Mouse (Mus musculus) liver (tissue): Measurements from ENCODE around the gene Tob1.
A peak's percentile ranks its signal among the peaks of the same experiment; 100 is the strongest.

Source experiments
- DNase-seq: peaks from one replicate; pipeline ENCODE4 v3.0.0-alpha.2; 2020; ENCODE audit warnings: mixed read lengths

Gene Tob1

DNA sequence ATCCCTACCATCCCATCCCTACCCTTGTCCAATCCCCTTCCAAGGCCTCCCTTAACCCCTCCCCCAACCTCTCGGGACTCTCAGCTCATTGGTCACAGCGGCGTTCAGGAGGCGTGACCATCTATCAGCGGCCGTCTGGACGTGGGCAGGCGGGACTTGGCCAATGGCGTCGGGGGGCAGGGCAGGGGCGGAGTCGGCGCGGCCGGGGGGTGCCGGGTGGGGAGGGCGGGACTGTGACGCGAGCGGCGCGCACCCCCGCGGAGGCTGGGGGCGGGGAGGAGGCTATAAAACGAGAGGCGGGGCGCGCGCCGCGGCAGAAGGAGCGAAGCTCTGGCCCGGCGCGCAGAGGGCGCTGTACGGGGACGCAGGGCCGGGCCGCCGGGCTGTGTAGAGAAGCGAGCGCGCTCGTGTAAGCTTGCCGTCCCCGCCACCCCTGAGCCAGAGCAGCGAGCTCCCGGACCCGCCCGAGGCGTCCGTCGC, at the start of gene Tob1:
TSS of gene Tob1 (plus strand) at position 331 of the 480 bp plus-strand sequence.
- DNase-seq = peak; percentile 100

DNA sequence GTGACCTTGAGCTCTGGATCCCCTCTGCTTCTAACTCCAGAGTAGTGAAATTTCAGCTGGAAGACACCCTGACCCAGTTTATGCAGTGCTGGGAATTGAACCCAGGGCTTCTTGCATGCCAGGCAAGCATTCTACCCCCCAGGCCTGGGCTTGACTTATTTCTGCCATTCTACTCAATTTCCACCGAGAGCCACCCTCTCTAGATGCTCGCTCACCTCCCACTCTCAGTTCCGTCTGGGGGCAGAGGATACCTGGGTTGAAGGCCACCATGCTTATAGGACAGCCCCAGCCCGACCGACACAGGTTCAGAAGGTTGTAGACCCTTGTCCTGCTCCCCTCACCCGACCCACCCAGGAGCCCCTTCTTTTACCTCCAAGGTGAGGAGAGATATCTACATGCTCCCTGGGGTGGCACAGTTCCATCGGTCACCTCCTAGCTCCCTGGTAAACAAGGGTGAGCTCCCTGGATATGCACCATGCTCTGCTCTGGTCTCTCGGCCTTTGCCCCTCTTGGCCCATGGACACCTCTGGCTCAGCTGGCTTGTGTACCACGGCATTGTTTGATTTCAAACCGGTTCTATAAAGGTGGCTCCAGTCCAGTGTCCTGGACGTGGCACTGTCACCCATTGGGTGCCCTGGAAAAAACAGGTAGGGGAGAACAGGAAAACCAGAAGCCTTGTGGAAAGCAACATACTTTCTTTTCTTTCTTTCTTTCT, 49.2 kb upstream of the Tob1 start:
- no peak for DNase-seq

DNA sequence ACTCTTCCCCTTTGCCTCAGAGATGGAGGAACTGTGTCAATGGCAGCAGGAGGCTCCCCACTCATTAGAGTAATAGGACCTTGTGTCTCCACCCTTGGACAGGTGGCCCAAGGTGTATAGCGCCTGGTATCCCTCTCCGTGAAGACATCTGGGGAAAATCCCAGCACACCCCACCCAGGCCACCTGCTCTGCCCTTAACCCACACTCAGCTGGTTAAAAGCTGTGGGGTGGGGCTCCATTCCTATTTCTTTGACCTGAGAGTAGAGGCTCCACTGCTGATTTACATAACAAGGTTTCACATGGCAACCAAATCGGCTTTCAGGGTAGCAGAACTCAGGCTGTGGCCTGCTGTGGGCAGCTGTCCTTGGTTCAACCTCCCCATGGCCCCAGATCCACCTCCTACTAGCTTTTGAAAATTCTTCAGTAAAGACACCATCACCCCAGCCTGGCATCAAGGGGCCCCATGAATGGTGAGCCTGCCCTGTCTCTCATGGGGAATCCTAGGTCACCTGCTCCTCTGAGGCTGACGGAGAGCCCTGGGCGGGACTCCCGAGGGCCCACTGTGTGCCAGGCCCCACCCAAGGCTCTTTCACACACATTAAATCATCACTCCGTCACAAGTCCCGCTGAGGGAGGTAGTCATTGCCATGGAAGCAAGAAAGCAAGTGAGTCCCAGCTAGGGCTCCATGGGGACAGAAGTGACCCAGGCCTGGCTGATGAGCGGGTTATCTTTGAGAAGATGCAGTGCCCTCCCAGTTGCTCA, 48.1 kb upstream of the Tob1 start:
- DNase-seq = no peak

DNA sequence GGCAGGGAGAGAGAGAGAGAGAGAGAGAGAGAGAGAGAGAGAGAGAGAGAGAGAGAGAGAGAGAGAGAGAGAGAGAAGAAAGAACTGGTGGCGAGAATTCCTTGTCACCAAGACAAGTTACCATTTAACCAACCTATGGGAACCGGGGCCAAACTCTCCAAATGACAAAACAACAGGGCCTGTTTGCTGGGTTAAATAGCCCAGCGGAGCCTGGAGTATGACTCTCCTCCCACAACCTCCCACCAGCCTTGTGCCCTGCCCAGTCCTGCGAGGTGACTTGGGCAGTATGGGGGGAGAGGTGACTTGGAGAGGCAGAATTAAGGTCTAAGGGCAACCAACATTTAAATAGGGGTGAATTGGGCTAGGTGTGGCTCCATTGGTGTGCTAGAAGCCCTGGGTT, 45.5 kb upstream of the Tob1 start:
- no peak for DNase-seq

DNA sequence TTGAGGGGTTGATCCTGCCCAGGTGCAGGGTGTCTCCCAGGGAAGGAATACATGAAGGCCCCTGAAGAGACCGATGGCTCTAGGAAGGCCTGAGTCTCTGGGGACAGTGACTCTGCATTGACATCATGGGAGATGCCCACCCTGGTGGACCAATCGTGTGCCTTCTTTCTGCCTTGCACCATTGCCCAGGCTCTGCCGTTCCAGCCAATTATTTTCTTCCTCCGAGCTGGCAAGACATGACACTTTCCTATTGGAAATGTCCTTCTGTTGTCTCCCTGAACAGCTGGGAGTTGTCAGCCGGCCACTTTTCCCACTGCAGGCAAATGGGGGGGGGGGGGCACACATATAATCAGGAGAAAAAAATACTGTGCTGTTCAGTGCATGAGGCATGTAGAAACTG, 43.0 kb upstream of the Tob1 start:
- DNase-seq = no peak

DNA sequence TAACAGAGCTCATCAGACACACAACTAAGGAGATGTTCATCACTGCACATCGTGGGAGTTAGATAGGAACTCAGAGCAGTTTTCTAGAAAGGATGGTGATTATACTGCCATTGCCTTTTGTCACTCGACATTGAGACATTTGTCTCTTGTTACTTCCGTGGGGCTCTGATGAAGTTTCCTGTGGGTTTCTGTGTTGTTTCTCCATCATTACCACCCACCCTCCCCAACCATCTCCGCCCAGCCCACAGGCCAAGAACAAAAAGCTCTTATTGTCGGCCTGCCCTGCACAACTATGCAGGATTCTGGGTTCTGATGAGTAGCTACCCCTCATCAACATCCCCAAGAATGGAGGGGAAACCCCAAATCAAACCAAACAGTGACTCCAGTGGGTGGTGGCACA, 41.7 kb upstream of the Tob1 start:
- DNase-seq = no peak

DNA sequence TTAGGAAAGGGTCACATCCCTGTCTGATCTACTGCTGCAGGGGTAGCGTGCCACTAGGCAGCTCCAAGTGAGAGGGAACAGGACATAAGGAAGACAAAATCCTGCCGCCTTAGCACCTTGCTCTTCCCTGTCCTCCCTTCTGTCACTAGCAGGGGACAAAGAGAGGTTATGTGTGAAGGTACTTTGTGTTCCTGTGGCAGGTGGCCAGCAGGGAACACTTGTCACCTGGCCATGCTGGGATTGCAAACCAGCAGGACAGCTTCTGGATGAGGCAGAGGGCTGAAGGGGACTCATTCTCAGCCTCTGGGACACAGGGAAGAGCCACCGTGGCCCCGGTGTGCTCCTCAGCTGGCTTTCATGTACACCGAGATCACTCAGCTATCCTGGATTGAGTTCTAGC, 39.6 kb upstream of the Tob1 start:
- DNase-seq = no peak

DNA sequence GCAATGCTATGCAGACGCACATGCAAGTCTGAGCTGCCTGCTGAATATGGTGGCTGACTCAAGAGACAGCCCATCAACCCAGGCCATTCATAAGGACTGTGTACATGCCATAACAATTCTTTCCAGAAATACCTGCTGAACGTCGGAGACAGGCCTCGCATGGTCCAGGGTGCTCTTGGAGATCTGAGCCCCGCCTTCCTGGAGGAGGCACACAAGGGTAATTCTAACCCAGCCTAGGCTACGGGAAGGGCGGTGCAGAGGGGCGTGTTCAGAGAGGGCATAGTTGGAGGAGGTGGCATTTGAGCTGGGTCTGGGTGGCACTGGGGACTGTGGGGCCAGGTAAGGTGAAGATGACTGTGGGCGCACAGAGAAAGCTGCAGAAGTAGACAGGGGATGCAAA, 39.1 kb upstream of the Tob1 start:
- DNase-seq = peak; percentile 14

DNA sequence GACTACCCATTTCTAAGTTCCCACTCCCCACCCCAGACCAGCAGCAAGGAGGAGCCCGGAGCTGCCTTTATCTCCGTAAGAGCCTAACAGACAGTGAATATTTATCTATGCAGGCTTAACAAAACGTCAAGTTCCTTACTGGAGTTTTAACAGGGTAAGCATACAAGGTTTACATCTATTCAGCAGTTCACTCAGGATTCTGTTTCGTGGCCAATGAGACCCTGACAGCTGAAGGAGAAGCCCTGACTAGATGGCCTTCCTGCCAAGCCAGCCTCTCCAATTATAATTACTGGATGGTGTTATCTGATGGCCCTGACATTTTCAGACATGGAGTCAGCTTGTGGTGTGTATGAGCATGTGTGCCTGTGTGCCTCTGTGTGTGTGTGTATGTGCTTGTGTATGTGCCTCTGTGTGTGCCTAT, 37.5 kb upstream of the Tob1 start:
- DNase-seq = no peak

DNA sequence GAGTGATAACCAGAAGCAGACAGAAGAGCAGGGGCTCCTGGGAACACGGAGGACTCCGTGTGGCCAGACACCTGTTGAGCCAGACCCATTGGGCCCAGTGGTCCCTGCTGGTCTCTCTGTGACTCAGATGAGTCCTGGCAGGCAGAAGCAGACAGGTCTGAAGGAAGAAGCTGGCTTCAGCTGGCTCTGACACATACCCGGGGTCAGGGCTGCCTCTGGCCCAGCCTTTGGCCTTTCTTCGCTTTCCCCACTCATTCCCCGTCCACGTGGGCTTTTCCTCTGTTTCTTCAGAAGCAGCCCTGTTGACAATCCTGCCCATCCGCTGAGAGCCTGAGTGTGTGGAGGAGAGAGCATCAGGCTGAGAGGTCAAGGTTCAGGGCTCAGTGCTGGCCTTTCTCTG, 36.0 kb upstream of the Tob1 start:
- DNase-seq = no peak

DNA sequence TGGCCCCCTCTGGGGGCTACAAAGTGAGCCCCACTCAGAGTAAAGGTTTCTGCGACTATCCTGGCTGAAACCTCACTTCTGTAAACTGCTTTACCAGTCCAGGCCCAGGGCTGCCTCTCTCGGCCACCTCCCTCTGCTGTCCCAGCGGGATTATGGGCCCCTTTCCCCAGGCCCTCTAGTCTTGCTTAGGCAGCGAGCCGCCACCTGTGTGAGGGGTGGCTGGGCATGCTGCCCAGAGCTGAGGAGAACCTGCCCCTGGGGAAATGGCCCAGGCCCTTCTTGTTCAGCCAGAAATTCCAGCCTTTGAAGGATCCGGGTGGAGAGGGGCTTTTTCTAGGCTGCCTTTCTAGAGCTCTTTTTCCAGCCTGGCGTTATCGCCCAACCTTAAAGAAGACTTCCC, 35.6 kb upstream of the Tob1 start:
- DNase-seq = no peak

DNA sequence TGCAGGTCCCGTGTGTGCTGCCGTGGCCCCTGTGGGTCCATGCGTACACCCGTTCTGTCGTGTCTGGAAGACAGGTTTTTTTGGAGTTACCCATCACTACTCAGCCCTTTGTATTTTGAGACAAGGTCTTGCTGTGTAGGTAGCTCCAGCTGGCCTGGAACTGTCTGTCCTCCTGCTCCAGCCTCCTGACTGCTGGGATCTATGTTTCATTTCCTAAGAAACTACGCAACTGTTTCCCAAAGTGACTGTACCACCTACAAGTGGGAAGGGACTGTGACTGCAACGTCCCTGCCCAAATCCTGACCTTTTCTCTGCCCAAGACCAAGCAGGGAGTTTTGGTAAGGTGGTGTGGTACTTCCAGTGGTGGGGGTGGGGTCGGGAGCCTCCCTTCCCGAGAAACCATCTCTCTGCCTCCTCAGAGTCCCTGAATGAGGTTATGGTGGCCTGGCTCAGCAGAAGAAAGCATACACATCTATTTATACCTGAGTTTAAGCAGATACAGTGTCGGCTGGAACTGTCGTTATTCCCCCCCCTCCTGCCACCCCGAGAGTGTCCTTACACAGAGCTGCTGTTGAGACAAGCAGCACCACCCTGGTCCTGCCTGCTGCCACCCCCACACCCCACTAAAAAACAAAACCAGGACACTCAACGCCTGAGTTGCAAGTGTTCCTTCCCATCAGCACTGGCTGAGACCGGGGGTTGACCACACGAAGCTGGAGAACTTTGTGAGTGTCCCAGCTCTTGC, 33.2 kb upstream of the Tob1 start:
- DNase-seq = no peak

DNA sequence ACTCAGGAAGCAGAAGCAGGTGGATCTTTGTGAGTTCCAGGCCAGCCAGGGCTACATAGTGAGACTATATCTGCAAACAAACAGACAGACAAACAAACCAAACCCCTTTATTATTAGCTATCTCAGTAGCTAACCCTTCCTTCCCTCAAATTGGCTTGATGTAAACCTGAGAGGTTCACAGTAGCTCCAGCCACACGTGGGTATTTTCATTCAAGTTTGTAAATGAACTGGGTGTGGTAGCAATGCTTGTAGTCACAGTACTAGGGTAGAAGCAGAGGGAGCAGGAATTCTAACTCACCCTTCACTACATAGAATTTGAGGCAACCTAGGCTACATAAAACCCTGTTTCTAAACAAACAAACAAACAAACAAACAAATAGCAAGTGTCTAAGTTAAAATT, 31.5 kb upstream of the Tob1 start:
- DNase-seq = no peak

DNA sequence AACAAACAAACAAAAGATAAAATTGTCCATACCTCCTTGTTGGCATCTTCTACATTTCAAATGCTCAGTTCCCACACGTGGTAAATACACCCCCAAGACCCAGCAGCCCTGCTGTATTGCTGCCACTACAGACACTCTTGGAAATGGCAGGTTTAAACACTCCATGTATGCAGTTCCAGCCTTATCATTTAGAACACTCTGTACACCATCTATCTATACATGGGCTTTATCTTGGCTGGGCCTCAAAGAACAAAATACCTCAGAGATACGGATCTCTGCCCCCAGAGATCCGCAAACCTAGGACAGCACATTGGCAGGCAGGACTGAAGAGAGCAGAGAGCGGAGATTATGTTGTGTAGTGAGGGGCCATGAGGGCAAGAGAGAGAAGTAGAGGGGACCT, 31.1 kb upstream of the Tob1 start:
- no peak for DNase-seq

DNA sequence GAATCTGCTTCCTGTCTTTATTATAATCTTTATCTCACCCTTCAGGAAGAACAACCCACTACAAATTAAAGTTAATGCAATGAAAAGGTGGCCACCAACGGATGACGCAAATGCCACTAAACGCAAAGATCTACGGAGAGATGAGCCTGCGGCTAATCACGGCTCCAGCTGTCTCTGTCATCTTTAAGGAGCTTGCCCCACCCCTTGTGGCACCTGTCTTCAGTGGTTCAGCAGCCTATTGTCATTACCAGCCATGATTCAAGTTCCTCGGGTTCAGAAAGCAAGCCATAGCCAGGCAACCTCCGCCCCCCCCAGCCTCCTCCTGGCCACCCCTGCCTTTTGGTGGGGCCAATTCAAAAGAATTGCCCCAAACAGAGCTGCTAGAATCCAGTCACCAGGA, 29.6 kb upstream of the Tob1 start:
- DNase-seq = no peak

DNA sequence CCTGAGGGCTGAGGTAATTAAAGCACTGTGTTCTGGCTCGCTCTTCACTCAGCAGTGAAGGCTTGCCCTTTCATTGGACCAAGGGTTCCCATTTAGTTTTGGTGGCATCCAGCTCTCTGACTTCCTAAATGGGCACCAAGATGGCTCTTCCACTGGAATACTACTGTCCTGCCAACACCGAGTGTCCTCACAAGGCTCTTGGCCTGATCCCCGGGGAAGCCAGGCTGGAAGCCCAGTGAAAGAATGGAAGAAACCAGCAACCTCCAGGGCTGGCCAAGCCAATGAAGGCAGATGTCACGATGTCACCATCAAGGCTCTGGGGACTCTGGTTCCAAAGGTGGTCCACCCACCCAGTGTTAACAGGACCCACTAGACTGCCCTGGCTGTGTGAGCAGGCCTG, 28.5 kb upstream of the Tob1 start:
- DNase-seq = no peak

DNA sequence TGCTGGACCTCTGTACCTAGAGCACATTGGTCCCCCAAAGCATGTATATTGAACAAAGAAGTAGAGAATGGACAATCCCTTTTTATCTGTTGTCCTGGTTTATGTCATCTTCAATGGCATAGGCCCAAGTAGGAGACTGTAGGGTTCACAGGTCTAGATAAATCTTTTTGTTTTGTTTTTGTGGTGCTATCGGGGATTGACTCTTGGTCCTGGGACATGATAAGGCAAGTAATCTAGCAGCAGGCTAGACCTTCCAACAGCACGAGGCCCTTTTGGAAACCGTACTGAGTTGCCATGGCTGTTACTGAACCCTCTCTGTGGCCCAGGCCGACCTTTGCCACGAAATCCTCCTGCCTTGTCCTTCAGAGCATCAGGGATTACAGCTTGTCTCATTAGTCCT, 28.1 kb upstream of the Tob1 start:
- no peak for DNase-seq

DNA sequence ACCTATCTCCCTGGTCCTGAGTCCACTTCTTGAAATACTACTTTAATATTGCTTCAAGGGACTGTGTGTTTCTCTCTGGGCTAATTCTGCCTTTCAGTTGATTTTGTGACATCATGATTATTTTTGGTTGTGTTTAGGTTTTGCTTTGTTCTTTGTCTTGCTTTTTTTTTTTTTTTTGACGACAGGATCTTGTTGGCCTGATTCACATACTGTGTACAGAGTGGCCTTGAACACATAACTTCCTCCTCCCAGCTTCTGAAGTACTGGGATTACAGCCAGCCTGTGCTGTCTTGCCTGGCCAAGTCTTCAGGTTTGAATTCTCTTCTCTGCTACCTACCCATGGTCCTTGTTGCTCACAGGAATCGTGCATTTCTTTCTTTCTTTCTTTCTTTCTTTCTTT, 27.6 kb upstream of the Tob1 start:
- DNase-seq = no peak

DNA sequence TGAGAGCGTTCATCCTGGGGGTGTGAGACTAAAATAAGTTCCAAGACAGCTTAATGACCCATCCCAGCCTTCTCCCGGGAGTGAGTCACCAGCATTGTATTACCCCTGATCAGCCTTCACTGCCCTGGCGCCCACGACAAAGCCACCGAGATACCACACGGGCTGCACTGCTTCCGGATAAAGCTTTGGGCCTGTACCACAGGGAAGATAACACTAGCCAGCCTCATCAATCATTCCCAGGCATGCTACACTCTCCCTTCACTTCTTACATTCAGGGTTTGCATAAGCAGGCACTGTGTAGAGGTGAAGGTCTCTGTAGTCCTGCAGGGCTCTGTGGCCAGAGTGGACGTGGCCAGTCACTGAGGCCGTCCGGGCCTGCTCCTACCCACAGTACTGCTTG, 21.7 kb upstream of the Tob1 start:
- peak; percentile 17 for DNase-seq

DNA sequence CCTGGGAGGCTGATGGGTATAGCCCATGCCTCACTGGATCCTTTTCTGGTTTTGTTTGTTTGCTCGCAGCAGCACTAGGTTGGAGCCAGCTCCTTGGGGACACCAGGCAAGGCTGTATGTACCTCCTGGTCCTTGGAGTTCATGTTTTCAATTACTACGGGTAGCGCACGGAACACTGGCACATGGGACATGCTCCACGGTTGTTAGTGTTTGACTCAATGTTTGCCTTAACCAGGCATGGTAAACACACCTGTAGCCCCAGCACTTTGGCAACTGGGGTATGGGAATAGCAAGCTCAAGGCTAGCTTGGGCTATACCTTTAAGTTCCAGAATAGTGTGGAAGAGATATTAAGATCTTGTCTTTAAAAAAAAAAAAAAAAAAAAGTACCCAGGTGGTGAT, 20.6 kb upstream of the Tob1 start:
- DNase-seq = no peak

DNA sequence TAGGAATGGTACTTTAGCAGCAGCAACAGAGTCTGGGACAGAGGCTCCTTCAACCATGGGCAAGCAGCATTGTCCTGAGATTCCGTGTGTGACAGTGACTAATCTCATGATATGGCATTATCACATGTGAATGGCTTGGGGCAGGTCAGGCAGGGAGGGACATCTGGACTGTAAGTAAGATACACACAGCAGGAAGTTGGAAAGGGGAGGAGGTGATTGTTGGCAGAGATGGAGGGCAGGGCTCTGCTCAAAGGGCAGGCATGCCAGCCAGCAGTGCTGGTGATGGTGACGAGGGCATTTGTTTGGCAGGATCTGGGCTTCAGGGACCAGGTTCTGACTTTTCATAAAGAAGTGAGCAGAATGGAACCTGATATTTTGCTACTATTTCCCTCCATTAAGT, 18.1 kb upstream of the Tob1 start:
- no peak for DNase-seq

DNA sequence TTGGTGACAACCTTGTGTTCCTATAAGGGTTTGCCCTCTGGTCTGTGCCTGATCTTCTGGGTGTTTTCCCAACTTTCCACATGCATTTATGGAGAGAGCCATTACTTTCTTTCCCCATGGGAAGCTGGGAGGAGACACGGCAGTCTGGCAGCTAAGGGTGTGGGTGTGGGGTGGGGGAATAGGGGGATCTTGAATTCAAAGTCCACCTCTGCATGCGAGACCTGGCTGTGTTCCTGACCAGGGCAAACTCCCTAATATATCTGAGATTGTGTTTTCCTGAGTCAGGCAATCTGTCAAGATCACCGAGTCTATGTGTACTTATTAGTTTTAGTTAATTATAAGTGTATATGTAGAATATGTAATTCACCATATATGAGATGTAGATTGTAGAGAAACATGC, 14.9 kb upstream of the Tob1 start:
- DNase-seq = no peak

DNA sequence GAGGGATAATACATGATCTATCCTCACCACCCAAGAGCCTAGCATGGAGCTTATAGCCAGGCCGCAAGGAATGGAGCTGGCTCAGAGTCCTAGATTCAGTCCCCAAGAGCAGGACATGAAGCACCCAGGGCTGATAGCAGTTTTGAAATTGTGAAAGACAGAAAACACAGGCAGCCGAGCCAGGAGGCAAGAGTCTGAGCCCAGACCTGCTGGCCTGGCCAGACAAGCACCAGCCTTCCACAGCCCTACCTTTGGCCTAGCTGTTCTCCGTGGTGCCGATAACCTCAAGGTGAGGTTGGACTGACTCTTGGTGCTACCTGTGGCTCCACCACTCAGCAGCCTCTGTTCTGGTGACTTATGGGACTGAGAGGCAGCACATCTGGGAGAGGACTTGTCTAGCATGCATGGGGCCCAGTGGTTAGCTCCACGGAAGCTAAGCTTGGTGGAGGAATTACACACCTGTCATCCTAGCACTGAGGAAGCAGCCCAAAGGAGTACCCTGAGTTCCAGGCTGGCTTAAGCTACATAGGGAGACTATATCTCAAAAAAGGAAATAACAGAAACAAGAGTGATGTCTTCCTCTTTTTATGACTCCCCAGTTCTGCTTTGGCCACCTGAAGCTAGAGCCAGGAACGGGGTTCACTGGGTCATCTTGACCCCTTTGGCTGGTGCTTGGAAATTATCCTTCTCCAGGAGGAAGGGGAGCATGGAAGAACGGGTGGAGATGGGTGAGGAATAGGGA, 12.7 kb upstream of the Tob1 start:
- no peak for DNase-seq
